In the genomic region with DNA sequence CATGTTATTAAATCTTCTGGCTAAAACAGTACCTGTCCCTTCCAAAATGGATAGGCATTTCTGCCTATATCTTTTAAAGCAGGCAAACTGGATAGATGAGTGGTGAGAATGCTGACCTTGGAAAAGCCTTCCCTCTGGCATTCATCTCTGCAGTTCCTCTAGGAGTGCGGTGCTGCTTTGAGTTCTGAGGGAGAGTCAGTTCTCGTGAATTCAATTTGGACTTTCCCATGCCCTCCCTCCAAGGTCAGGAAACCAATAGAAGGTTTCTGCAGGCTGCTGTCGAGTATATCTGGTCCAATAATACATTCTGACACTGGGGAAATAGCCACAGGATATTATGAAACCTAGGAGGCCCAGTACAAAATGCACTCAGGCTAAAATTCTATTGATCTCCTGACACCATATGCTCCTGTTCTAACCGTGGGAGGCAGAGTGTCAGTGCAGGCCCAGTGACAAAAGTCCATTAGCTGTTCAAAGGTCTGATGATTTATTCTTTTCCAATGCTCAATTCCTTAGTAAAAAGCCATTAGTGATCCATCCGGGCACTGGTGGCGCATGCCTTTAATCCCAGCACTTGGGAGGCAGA, we compare ENCODE assay signal across 16 mouse cellular contexts. TPM values are rescaled to one million over a fixed set of nuclear protein-coding genes. Genes with fewer than 3 reads are reported as not detected.
"Had no signal": no experiment of that assay in that cellular context is flagged by ENCODE, and none has a peak within 500 bp of the region (broad histone marks: within the 10 kb centered on the region; RNA-seq: fewer than 3 reads in every experiment).

No protein-coding gene starts in this region.

- H3K4me3 ChIP-seq: left cerebral cortex, adult 2 months had no signal

- DNase-seq: kidney, adult 18-20 months; kidney, adult 9 months; kidney, postnatal 14 days; kidney, postnatal 4 days; layer of hippocampus, adult 9-11 months; layer of hippocampus, postnatal 36 days; lung, adult 2 months; lung, postnatal 14 days; lung, postnatal 4 days; midbrain, embryonic 14.5 days; thymus, adult 18-20 months; thymus, postnatal 36 days had no signal

- H3K27ac ChIP-seq: left cerebral cortex, adult 2 months; liver, embryonic 14.5 days; stomach, postnatal 0 days had no signal

- H3K9ac ChIP-seq: liver, embryonic 14.5 days had no signal

RNA-seq across cellular contexts. Expression of gene Jam2, which starts 28.1 kb away (rescaled TPM):
- total RNA-seq: megakaryocyte progenitor cell, adult 5-6 weeks had no signal
